Mouse (Mus musculus): Measurements from ENCODE around the gene Kdelr1. TPM values are rescaled to one million over a fixed set of nuclear protein-coding genes. Genes with fewer than 3 reads are reported as not detected.
"Not testable (repeated sequence)": the region's sequence is repeated elsewhere in the genome, so short reads cannot be mapped to it uniquely, and the experiment has no call there.

Kdelr1 gene
- polyA plus RNA-seq, 1 experiment = 132 TPM

DNA sequence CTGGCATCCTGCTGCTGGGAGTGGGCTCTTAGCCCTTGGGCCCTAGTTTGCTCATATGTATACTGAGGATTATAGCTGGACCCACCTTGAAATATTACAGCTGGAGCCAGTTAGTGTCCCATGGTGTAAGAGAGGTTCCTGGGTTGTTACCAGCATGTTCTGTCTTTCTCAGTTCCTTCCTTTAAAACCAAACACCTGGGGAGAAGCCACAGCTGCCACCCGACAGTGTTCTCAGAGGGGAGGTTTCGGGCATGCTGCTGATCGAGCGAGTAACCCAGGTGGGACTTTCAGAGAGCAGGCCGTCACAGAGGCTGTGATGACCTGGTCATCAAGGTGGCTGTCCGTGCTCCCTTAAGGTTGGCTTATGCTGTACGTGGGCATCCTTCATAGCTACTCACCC, 4.3 kb downstream of the Kdelr1 start:
- Histone ChIP-seq H3ac (ENCODE audit: control insufficient read depth, insufficient read length) (no peak overlapping the region), H3K36me3 (ENCODE audit: control insufficient read depth, insufficient read depth) (peaks cover 21% of the 10 kb centered on the region), H3K27me3 (ENCODE audit: control insufficient read depth, insufficient read depth, insufficient read length) (no peaks in the 10 kb centered on the region), H3K4me2 (ENCODE audit: low read depth) (no peak overlapping the region), H3K4me3 (no peak overlapping the region), H3K79me2 (ENCODE audit: control insufficient read depth, insufficient read depth) (peaks cover 29% of the 10 kb centered on the region)
- TF ChIP-seq POLR2A (IDR thresholded peaks at IDR 0.05; ENCODE audit: insufficient read length, low read depth) (no peak), TCF12 (IDR thresholded peaks at IDR 0.05; ENCODE audit: insufficient read depth, poor library complexity, severe bottlenecking) (no peak), MYOG (IDR thresholded peaks at IDR 0.05; ENCODE audit: control insufficient read depth in 1 of 3, insufficient read depth in 1 of 3, insufficient read length in 2 of 3, low read depth in 2 of 3) (no peak), TCF3 (IDR thresholded peaks at IDR 0.05; ENCODE audit: insufficient read length, low read depth) (no peak), USF1 (IDR thresholded peaks at IDR 0.05; ENCODE audit: low read depth) (no peak), SRF (IDR thresholded peaks at IDR 0.05; ENCODE audit: control insufficient read depth, insufficient read length, low read depth) (no peak), MAX (IDR thresholded peaks at IDR 0.05; ENCODE audit: low read depth) (no peak), E2F4 (IDR thresholded peaks at IDR 0.05; ENCODE audit: insufficient read depth) (no peak), CEBPB (IDR thresholded peaks at IDR 0.05; ENCODE audit: insufficient read depth, poor library complexity, severe bottlenecking) (no peak), MYOD1 (IDR thresholded peaks at IDR 0.05; ENCODE audit: control insufficient read depth in 1 of 3, insufficient read length in 2 of 3, low read depth in 2 of 3) (no peak), POLR2AphosphoS2 (IDR thresholded peaks at IDR 0.05; ENCODE audit: insufficient read length, low read depth) (no peak), REST (IDR thresholded peaks at IDR 0.05; ENCODE audit: insufficient read depth, insufficient read length) (no peak)

DNA sequence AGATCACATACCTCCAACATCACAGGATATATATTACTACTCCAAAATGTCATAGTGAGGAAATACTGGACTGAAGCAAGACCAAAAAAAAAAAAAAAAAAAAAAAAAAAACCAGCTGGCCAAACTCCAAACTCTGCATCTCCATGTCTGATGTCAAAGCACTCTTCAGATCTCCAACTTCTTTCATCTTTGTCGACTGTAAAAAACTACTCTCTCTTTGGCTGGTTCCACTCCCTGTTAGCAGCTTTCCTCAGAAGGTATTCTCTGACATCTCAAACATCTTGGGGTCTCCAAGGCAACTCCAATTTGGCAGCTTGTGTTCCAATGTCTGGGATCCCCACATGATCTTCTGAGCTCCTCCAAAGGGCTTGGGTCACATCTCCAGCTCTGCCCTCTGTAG, 5.7 kb downstream of the Kdelr1 start, which contains the start of gene Grin2d:
Grin2d (minus strand) TSS at position 101 of the 400 bp plus-strand sequence.
- not testable (repeated sequence) for H3K4me3 ChIP-seq; H3K27me3 ChIP-seq (ENCODE audit: control insufficient read depth, insufficient read depth, insufficient read length); H3ac ChIP-seq (ENCODE audit: control insufficient read depth, insufficient read length); H3K4me2 ChIP-seq (ENCODE audit: low read depth)
- H3K36me3 ChIP-seq (ENCODE audit: control insufficient read depth, insufficient read depth) = peaks cover 25% of the 10 kb centered on the region
- H3K79me2 ChIP-seq (ENCODE audit: control insufficient read depth, insufficient read depth) = peaks cover 24% of the 10 kb centered on the region

DNA sequence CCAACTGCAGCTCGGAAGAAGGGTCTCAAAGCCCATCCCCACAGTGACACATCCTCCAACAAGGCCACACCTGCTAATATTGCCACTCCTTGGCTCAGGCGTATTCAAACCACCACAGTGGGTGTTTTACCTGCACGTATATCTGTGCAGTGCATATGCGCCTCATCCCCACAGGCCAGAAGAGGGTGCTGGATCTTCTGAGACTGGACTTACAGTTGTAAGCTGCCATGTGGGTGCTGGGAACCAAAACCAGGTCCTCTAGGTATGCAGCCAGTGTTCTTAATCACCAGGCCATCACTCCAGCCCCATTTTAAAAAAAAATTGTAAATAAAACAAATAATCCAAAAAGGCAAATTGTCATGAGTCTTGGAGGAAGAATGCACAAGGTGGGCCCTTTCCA, 8.0 kb downstream of the Kdelr1 start:
- TF ChIP-seq TCF3 (IDR thresholded peaks at IDR 0.05; ENCODE audit: insufficient read length, low read depth) (no peak), MYOD1 (IDR thresholded peaks at IDR 0.05; ENCODE audit: control insufficient read depth in 1 of 3, insufficient read length in 2 of 3, low read depth in 2 of 3) (no peak), REST (IDR thresholded peaks at IDR 0.05; ENCODE audit: insufficient read depth, insufficient read length) (no peak), MYOG (IDR thresholded peaks at IDR 0.05; ENCODE audit: control insufficient read depth in 1 of 3, insufficient read depth in 1 of 3, insufficient read length in 2 of 3, low read depth in 2 of 3) (no peak), MAX (IDR thresholded peaks at IDR 0.05; ENCODE audit: low read depth) (no peak), USF1 (IDR thresholded peaks at IDR 0.05; ENCODE audit: low read depth) (no peak), TCF12 (IDR thresholded peaks at IDR 0.05; ENCODE audit: insufficient read depth, poor library complexity, severe bottlenecking) (no peak), POLR2A (IDR thresholded peaks at IDR 0.05; ENCODE audit: insufficient read length, low read depth) (no peak)

DNA sequence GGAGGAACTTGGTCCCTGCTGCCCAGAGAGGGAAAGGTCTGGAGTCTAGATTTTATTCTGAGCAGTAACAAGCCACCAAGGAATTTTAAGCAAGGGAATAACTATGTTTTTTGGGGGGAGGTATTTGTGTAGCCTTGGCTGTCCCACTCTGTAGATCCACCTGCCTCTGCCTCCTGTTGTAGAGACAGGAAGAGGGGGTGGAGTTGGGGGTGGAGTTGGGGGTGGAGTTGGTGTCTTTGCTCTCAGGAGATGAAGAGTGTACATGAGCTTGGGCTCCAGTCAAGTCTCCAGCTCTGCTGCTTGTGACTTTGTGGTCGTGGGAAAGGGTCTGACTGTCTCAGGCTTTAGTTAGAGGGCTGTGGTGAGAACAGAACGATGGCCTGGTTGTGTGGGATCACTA, 8.4 kb downstream of the Kdelr1 start:
- TF ChIP-seq MAX (IDR thresholded peaks at IDR 0.05; ENCODE audit: low read depth) = no peak
- TF ChIP-seq TCF3 (IDR thresholded peaks at IDR 0.05; ENCODE audit: insufficient read length, low read depth) = no peak
- TF ChIP-seq POLR2AphosphoS2 (IDR thresholded peaks at IDR 0.05; ENCODE audit: insufficient read length, low read depth) = no peak
- TF ChIP-seq REST (IDR thresholded peaks at IDR 0.05; ENCODE audit: insufficient read depth, insufficient read length) = no peak
- no peak for TF ChIP-seq SRF (IDR thresholded peaks at IDR 0.05; ENCODE audit: control insufficient read depth, insufficient read length, low read depth)
- no peak for TF ChIP-seq CEBPB (IDR thresholded peaks at IDR 0.05; ENCODE audit: insufficient read depth, poor library complexity, severe bottlenecking)
- no peak for TF ChIP-seq TCF12 (IDR thresholded peaks at IDR 0.05; ENCODE audit: insufficient read depth, poor library complexity, severe bottlenecking)
- TF ChIP-seq MYOG (IDR thresholded peaks at IDR 0.05; ENCODE audit: control insufficient read depth in 1 of 3, insufficient read depth in 1 of 3, insufficient read length in 2 of 3, low read depth in 2 of 3) = no peak
- TF ChIP-seq POLR2A (IDR thresholded peaks at IDR 0.05; ENCODE audit: insufficient read length, low read depth) = no peak
- no peak for TF ChIP-seq MYOD1 (IDR thresholded peaks at IDR 0.05; ENCODE audit: control insufficient read depth in 1 of 3, insufficient read length in 2 of 3, low read depth in 2 of 3)
- no peak for TF ChIP-seq E2F4 (IDR thresholded peaks at IDR 0.05; ENCODE audit: insufficient read depth)
- no peak for TF ChIP-seq USF1 (IDR thresholded peaks at IDR 0.05; ENCODE audit: low read depth)
- Histone ChIP-seq H3K27me3 (ENCODE audit: control insufficient read depth, insufficient read depth, insufficient read length) (no peaks in the 10 kb centered on the region), H3ac (ENCODE audit: control insufficient read depth, insufficient read length) (no peak overlapping the region), H3K4me3 (no peak overlapping the region), H3K79me2 (ENCODE audit: control insufficient read depth, insufficient read depth) (no peaks in the 10 kb centered on the region), H3K36me3 (ENCODE audit: control insufficient read depth, insufficient read depth) (peaks cover 33% of the 10 kb centered on the region), H3K4me2 (ENCODE audit: low read depth) (no peak overlapping the region)

More for the DNA sequence above, 8.0 kb downstream of the Kdelr1 start:
- Histone ChIP-seq H3K36me3 (ENCODE audit: control insufficient read depth, insufficient read depth) (peaks cover 33% of the 10 kb centered on the region), H3ac (ENCODE audit: control insufficient read depth, insufficient read length) (no peak overlapping the region), H3K79me2 (ENCODE audit: control insufficient read depth, insufficient read depth) (peaks cover 3% of the 10 kb centered on the region), H3K4me2 (ENCODE audit: low read depth) (no peak overlapping the region), H3K4me3 (no peak overlapping the region), H3K27me3 (ENCODE audit: control insufficient read depth, insufficient read depth, insufficient read length) (no peaks in the 10 kb centered on the region)

DNA sequence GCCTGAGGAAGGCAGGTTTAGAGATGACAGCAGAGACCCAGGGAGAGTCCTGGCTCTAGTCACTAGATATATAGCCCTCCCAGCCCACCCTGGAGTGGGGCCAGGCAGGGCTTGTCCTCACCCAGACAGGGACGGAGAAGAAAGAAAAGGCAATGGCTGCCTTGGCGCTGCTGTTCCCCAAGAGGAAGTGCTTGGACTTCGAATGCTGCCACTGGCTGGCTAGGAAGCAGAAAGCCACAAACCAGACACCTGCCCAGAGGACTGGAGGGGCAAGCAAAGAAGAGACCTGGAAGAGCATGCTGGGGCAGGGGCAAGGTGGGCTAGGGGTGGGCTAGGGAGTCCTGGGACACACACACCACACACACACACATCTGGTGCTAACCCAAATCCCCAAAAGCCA, 14.7 kb downstream of the Kdelr1 start:
- H3K36me3 ChIP-seq (ENCODE audit: control insufficient read depth, insufficient read depth) = peaks cover 12% of the 10 kb centered on the region

More for the DNA sequence above, 14.7 kb downstream of the Kdelr1 start:
- TF ChIP-seq TCF3 (IDR thresholded peaks at IDR 0.05; ENCODE audit: insufficient read length, low read depth) (no peak), TCF12 (IDR thresholded peaks at IDR 0.05; ENCODE audit: insufficient read depth, poor library complexity, severe bottlenecking) (no peak), CEBPB (IDR thresholded peaks at IDR 0.05; ENCODE audit: insufficient read depth, poor library complexity, severe bottlenecking) (no peak), SRF (IDR thresholded peaks at IDR 0.05; ENCODE audit: control insufficient read depth, insufficient read length, low read depth) (no peak), POLR2A (IDR thresholded peaks at IDR 0.05; ENCODE audit: insufficient read length, low read depth) (no peak), POLR2AphosphoS2 (IDR thresholded peaks at IDR 0.05; ENCODE audit: insufficient read length, low read depth) (peak; percentile 32), E2F4 (IDR thresholded peaks at IDR 0.05; ENCODE audit: insufficient read depth) (no peak)
- Histone ChIP-seq H3K79me2 (ENCODE audit: control insufficient read depth, insufficient read depth) (no peaks in the 10 kb centered on the region), H3K27me3 (ENCODE audit: control insufficient read depth, insufficient read depth, insufficient read length) (no peaks in the 10 kb centered on the region), H3K4me2 (ENCODE audit: low read depth) (no peak overlapping the region), H3ac (ENCODE audit: control insufficient read depth, insufficient read length) (no peak overlapping the region), H3K4me3 (no peak overlapping the region)

Measured in myocyte (in vitro differentiated cells).